Mouse (Mus musculus) stomach, embryonic 14.5 days (tissue): ENCODE results near the gene Col5a3. TPM values are rescaled to one million over a fixed set of nuclear protein-coding genes. Genes with fewer than 3 reads are reported as not detected.

Experiments
- ATAC-seq: fragments of 200-750 bp; cut with Nextera tagmentation; 2 replicates; pipeline ENCODE4 v1.8.0; 2017; ENCODE audit warnings: low read depth, moderate TSS enrichment; ENCODE audit not compliant: insufficient number of reproducible peaks, insufficient read depth, low FRiP score
- H3K27ac ChIP-seq: fragments of 300-500 bp; sonication (generic); 2 replicates; pipeline ENCODE4 v1.5.1; 2014; ENCODE audit warnings: mild to moderate bottlenecking, low read length, moderate library complexity, mixed read lengths
- H3K27me3 ChIP-seq: fragments of 300-500 bp; sonication (generic); 2 replicates; pipeline ENCODE4 v1.6.1; 2014; ENCODE audit warnings: low read length, control low read depth, mixed read lengths; ENCODE audit not compliant: control insufficient read depth, insufficient read depth
- H3K36me3 ChIP-seq: fragments of 300-500 bp; sonication (generic); 2 replicates; pipeline ENCODE4 v1.6.1; 2014; ENCODE audit warnings: mild to moderate bottlenecking, control low read depth, low read length, moderate library complexity, mixed read lengths; ENCODE audit not compliant: control insufficient read depth, insufficient read depth
- H3K4me1 ChIP-seq: fragments of 300-500 bp; sonication (generic); 2 replicates; pipeline ENCODE4 v1.6.1; 2014; ENCODE audit warnings: low read length, control low read depth, mixed read lengths; ENCODE audit not compliant: control insufficient read depth, insufficient read depth
- H3K4me2 ChIP-seq: fragments of 300-500 bp; sonication (generic); replicated peaks from 2 replicates; pipeline ENCODE4 v1.6.1; 2014; ENCODE audit warnings: low read depth, low read length, control low read depth
- H3K4me3 ChIP-seq: fragments of 300-500 bp; sonication (generic); 2 replicates; pipeline ENCODE4 v1.5.1; 2014; ENCODE audit warnings: low read depth, low read length, control low read depth
- H3K9ac ChIP-seq: fragments of 300-500 bp; sonication (generic); replicated peaks from 2 replicates; pipeline ENCODE4 v1.6.1; 2014; ENCODE audit warnings: low read depth, mild to moderate bottlenecking, control low read depth, low read length, moderate library complexity, mixed read lengths
- H3K9me3 ChIP-seq: fragments of 300-500 bp; sonication (generic); 2 replicates; pipeline ENCODE4 v1.6.1; 2016; ENCODE audit warnings: low read depth, low read length, control low read depth; ENCODE audit not compliant: control insufficient read depth
- WGBS: fragments of 180-500 bp; shearing (Covaris S2); extraction: QIAGEN DNeasy Blood & Tissue Kit; methylation state at CpG from one replicate; pipeline ENCODE4 v1.1.7; 2014; 5-methylcytosine and 5-hydroxymethylcytosine counted together
- polyA plus RNA-seq: library from polyadenylated mRNA; unstranded; fragments of >200 nt; fragmentation: Nextera tagmentation; extraction: Ambion mirVana; gene quantifications from 2 replicates; pipeline ENCODE4 v1.2.1, GENCODE M21; 2014

Col5a3 gene
- polyA plus RNA-seq, 1 experiment from 2014 or later: 1.2 TPM

DNA sequence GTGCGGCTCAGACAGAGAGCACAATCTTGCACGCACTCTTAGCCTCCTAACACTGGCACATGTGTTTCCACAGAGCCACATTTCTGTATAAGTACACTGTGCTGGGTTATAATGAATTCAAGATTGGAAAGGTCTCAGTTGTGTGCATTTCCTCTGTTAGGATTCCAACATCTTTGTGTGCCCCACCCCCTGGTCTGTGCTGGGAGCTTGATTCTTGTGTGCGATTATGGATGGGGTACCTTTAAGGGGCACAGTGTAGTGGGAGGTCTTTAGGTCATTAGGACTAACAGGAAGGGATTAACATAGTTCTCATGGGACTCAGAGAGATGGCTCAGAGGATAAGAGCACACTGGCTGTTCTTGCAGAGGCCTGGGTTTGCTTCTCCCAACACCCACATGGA is 24.5 kb downstream of the Col5a3 start:
- no peaks in the 10 kb centered on the region for H3K27me3 ChIP-seq
- WGBS: 45% methylated on average over 3 of the region's 3 CpGs

DNA sequence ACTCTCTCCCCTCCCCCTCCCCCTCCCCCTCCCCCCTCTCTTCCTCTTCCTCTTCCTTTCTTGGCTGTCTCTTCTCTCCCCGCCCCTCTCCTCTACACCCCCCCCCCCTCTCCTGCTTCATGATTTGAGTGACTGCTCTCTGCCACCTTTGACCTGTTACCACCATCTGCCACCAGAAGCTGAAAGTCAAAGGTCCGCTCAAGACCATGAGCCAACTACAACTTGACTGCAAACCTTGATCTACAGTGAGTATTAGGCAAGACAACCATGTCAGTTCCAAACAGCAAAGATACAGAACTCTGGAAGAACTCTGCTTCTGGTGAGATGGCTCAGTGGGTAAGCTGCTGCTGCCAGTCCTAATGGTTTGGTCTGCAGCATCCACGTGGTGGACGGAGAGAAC is 25.2 kb downstream of the Col5a3 start:
- no peak overlapping the region for H3K4me2 ChIP-seq
- no peak overlapping the region for H3K4me3 ChIP-seq
- no peaks in the 10 kb centered on the region for H3K27me3 ChIP-seq
- H3K27ac ChIP-seq: no peak overlapping the region
- 76% methylated on average over 3 of the region's 4 CpGs for WGBS
- H3K36me3 ChIP-seq: no peaks in the 10 kb centered on the region
- ATAC-seq: no peak
- H3K9ac ChIP-seq: no peak overlapping the region
- peaks cover 15% of the 10 kb centered on the region; the same call in 1 of the 2 replicates for H3K4me1 ChIP-seq
- no peaks in the 10 kb centered on the region for H3K9me3 ChIP-seq

More for the DNA sequence above, 24.5 kb downstream of the Col5a3 start:
- Histone ChIP-seq H3K4me3 (no peak overlapping the region), H3K9me3 (no peaks in the 10 kb centered on the region), H3K4me1 (peaks cover 10% of the 10 kb centered on the region; the same call in 1 of the 2 replicates), H3K9ac (no peak overlapping the region), H3K27ac (no peak overlapping the region), H3K36me3 (no peaks in the 10 kb centered on the region), H3K4me2 (no peak overlapping the region)
- no peak for ATAC-seq

DNA sequence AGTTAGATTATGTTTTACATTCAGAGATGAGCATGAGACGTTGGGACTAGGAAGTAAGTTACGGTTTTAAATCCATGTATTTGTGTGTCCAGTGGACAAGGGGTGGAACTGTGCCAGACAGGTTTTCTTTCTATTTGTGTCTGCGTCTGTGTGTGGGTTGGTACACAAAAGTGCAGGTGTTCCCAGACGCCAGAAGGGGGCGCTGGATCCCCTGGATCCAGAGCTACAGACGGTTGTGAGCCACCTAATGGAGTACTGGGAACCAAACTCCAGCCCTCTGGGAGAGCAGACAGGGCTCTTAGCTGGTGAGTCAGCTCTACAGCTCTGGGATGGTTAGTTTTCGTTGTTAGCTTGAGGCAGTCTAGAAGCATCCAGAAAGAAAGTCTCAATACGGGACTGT is 26.9 kb downstream of the Col5a3 start:
- no peaks in the 10 kb centered on the region for H3K9me3 ChIP-seq
- no peak overlapping the region for H3K4me3 ChIP-seq
- peaks cover 7% of the 10 kb centered on the region; the same call in 1 of the 2 replicates for H3K4me1 ChIP-seq
- no peaks in the 10 kb centered on the region for H3K36me3 ChIP-seq
- WGBS: 71% methylated on average over 8 of the region's 8 CpGs
- H3K9ac ChIP-seq: no peak overlapping the region
- no peak for ATAC-seq
- H3K27ac ChIP-seq: no peak overlapping the region
- H3K27me3 ChIP-seq: no peaks in the 10 kb centered on the region
- H3K4me2 ChIP-seq: no peak overlapping the region

- Histone ChIP-seq H3K9ac (no peak overlapping the region), H3K4me2 (no peak overlapping the region), H3K4me1 (peaks cover 7% of the 10 kb centered on the region; the same call in 1 of the 2 replicates), H3K9me3 (no peaks in the 10 kb centered on the region), H3K27me3 (no peaks in the 10 kb centered on the region), H3K27ac (0 out of 2 replicates have a peak overlapping the region, but pooled peaks have one; percentile 7), H3K36me3 (no peaks in the 10 kb centered on the region), H3K4me3 (no peak overlapping the region)
- ATAC-seq: no peak
- 40% methylated on average over 6 of the region's 6 CpGs for WGBS
Measured at GRCm38 (mm10) chr9:20785055-20785454, 29.8 kb downstream of the Col5a3 start.

- no peak overlapping the region for H3K4me3 ChIP-seq
- no peak overlapping the region for H3K27ac ChIP-seq
- no peaks in the 10 kb centered on the region for H3K36me3 ChIP-seq
- no peaks in the 10 kb centered on the region for H3K27me3 ChIP-seq
- H3K9me3 ChIP-seq: no peaks in the 10 kb centered on the region
- peaks cover 7% of the 10 kb centered on the region; the same call in 1 of the 2 replicates for H3K4me1 ChIP-seq
- H3K9ac ChIP-seq: no peak overlapping the region
- H3K4me2 ChIP-seq: no peak overlapping the region
- ATAC-seq: no peak
- WGBS: 72% methylated on average over 3 of the region's 3 CpGs
Measured at GRCm38 (mm10) chr9:20781286-20781685, 33.6 kb downstream of the Col5a3 start.

DNA sequence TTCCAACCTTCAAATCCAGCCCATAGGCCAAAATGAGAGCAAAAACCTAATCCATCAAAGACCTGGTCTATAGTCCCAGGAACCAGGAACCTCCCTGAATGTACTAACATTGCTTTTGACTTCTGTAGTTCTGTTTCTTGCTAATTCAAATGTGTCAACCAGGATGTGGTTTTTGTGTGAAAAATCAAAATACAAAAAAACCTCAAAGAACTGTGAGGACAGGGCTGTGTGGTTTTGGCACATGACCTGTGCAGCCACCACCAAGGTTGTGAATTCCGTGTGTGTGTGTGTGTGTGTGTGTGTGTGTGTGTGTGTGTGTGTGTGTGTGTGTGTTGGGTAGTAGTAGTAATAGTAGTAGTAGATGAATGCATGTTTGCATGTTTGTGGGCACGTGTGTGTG is 49.6 kb downstream of the Col5a3 start:
- Histone ChIP-seq H3K27ac (no peak overlapping the region), H3K4me2 (no peak overlapping the region), H3K9me3 (no peaks in the 10 kb centered on the region), H3K9ac (no peak overlapping the region), H3K36me3 (no peaks in the 10 kb centered on the region), H3K4me1 (no peaks in the 10 kb centered on the region), H3K4me3 (no peak overlapping the region), H3K27me3 (no peaks in the 10 kb centered on the region)
- 78% methylated on average over 2 of the region's 2 CpGs for WGBS
- ATAC-seq: no peak

DNA sequence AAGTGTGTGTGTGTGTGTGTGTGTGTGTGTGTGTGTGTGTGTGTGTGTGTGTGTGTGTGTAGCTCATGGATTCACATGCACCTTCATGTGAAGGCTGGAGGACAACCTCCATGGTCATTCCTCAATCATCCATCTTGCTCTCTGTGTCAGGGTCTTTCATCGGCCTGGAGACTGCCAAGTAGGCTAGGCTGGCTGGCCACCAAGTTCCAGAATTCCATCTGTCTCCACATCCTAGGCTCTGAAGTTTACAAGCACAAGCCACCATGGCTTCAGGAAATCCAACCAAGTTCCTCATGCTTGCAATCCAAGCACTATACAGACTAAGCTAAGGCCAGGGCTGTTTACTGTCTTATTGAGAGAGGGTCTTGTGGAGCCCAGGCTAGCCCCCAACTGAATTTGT is 51.8 kb downstream of the Col5a3 start:
- no peak overlapping the region for H3K4me3 ChIP-seq
- no peak overlapping the region for H3K4me2 ChIP-seq
- no peak overlapping the region for H3K27ac ChIP-seq
- no peak overlapping the region for H3K9ac ChIP-seq
- no peaks in the 10 kb centered on the region for H3K27me3 ChIP-seq
- H3K36me3 ChIP-seq: no peaks in the 10 kb centered on the region
- ATAC-seq: no peak
- no peaks in the 10 kb centered on the region for H3K4me1 ChIP-seq
- 91% methylated on average over 1 of the region's 1 CpGs for WGBS
- H3K9me3 ChIP-seq: no peaks in the 10 kb centered on the region

GRCm38 (mm10) chr9:20762197-20762961 is 52.5 kb downstream of the Col5a3 start:
- Histone ChIP-seq H3K9ac (no peak overlapping the region), H3K4me3 (no peak overlapping the region), H3K4me2 (no peak overlapping the region), H3K9me3 (no peaks in the 10 kb centered on the region), H3K27ac (no peak overlapping the region), H3K36me3 (no peaks in the 10 kb centered on the region), H3K27me3 (no peaks in the 10 kb centered on the region), H3K4me1 (no peaks in the 10 kb centered on the region)
- 55% methylated on average over 7 of the region's 7 CpGs for WGBS
- no peak for ATAC-seq

- Histone ChIP-seq H3K4me1 (no peaks in the 10 kb centered on the region), H3K27ac (no peak overlapping the region), H3K4me2 (no peak overlapping the region), H3K27me3 (no peaks in the 10 kb centered on the region), H3K36me3 (no peaks in the 10 kb centered on the region), H3K4me3 (no peak overlapping the region), H3K9me3 (no peaks in the 10 kb centered on the region), H3K9ac (no peak overlapping the region)
- 72% methylated on average over 3 of the region's 3 CpGs for WGBS
- ATAC-seq: no peak
Measured at GRCm38 (mm10) chr9:20761388-20761787, 53.5 kb downstream of the Col5a3 start.
